Mouse (Mus musculus) stomach, postnatal 0 days (tissue): ENCODE measurements at regions not wholly inside any gene's neighbourhood (a gene's known extent, or its start where the extent isn't known, plus 50 kb on each side); places are given as distances from the start of the nearest gene placed in this dataset.

Source experiments
- ATAC-seq: fragments of 200-750 bp; cut with Nextera tagmentation; 2 replicates; pipeline ENCODE4 v1.8.0; 2017; ENCODE audit not compliant: low FRiP score, low TSS enrichment
- DNase-seq: peaks from one replicate; pipeline ENCODE4 v3.0.0-alpha.2; 2016; ENCODE audit warnings: low spot score
- H3K27ac ChIP-seq: fragments of 300-500 bp; sonication (generic); replicated peaks from 2 replicates; pipeline ENCODE4 v1.5.1; 2014; ENCODE audit warnings: mild to moderate bottlenecking, control low read depth
- H3K27me3 ChIP-seq: fragments of 300-500 bp; sonication (generic); 2 replicates; pipeline ENCODE4 v1.6.1; 2014; ENCODE audit warnings: low read length; ENCODE audit not compliant: control insufficient read depth, insufficient read depth
- H3K36me3 ChIP-seq: fragments of 300-500 bp; sonication (generic); 2 replicates; pipeline ENCODE4 v1.6.1; 2014; ENCODE audit warnings: low read length, mixed read lengths; ENCODE audit not compliant: control insufficient read depth, insufficient read depth
- H3K4me1 ChIP-seq: fragments of 300-500 bp; sonication (generic); replicated peaks from 2 replicates; pipeline ENCODE4 v1.6.1; 2014; ENCODE audit warnings: antibody characterized with exemption; ENCODE audit not compliant: control insufficient read depth, insufficient read depth
- H3K4me2 ChIP-seq: fragments of 300-500 bp; sonication (generic); replicated peaks from 2 replicates; pipeline ENCODE4 v1.6.1; 2014; ENCODE audit warnings: low read depth, mild to moderate bottlenecking, control low read depth, moderate library complexity
- H3K4me3 ChIP-seq: fragments of 300-500 bp; sonication (generic); 2 replicates; pipeline ENCODE4 v1.5.1; 2014; ENCODE audit warnings: low read depth, low read length, control low read depth
- H3K9ac ChIP-seq: fragments of 300-500 bp; sonication (generic); 2 replicates; pipeline ENCODE4 v1.6.1; 2014; ENCODE audit warnings: mild to moderate bottlenecking, low read length, control low read depth, mixed read lengths
- H3K9me3 ChIP-seq: fragments of 300-500 bp; sonication (generic); 2 replicates; pipeline ENCODE4 v1.6.1; 2016; ENCODE audit warnings: low read length; ENCODE audit not compliant: control insufficient read depth
- CTCF ChIP-seq: IDR thresholded peaks from 2 replicates; pipeline ENCODE4 v1.5.1; 2016; ENCODE audit warnings: antibody characterized with exemption, low read depth, mild to moderate bottlenecking, moderate library complexity
- EP300 ChIP-seq: optimal IDR thresholded peaks from 2 replicates; pipeline ENCODE3; 2016; ENCODE audit warnings: antibody characterized with exemption
- WGBS: fragments of 180-500 bp; shearing (Covaris S2); extraction: QIAGEN DNeasy Blood & Tissue Kit; methylation state at CpG from one replicate; pipeline ENCODE4 v1.1.7; 2014; 5-methylcytosine and 5-hydroxymethylcytosine counted together

DNA sequence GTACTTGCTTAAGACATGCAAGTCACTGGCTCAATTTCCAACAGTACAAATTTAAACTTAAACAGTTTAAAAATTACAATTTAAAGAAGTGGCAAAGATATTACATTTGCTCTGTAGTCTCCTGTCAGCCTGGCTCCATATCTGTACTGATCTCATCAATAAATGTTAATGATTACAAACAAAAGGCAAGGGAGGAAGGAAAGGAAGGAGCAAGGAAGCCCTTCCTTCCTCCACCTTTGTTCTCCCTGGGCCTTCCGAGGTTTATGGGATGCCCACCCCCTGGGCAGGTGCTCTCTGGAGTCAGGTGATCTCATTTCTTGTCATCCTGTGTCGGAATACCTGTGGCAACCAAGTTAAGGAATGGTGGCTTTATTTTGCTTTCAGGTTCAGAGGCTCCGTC is 132.5 kb downstream of the Qrsl1 start:
- no peak overlapping the region for H3K9ac ChIP-seq
- ATAC-seq (no peak), DNase-seq (peak; percentile 5)
- H3K4me2 ChIP-seq: no peak overlapping the region
- no peak overlapping the region for H3K4me3 ChIP-seq
- H3K4me1 ChIP-seq: no peaks in the 10 kb centered on the region
- H3K27ac ChIP-seq: no peak overlapping the region
- no peaks in the 10 kb centered on the region for H3K9me3 ChIP-seq
- TF ChIP-seq CTCF (no peak), EP300 (no peak)
- WGBS: 57% methylated on average over 3 of the region's 3 CpGs
- H3K27me3 ChIP-seq: no peaks in the 10 kb centered on the region
- no peaks in the 10 kb centered on the region for H3K36me3 ChIP-seq

GRCm38 (mm10) chr10:43775807-43776206 is 125.7 kb downstream of the Qrsl1 start:
- TF ChIP-seq CTCF (no peak), EP300 (no peak)
- no peak overlapping the region for H3K4me3 ChIP-seq
- H3K4me2 ChIP-seq: no peak overlapping the region
- ATAC-seq (no peak), DNase-seq (peak; percentile 4)
- H3K4me1 ChIP-seq: no peaks in the 10 kb centered on the region
- no peaks in the 10 kb centered on the region for H3K27me3 ChIP-seq
- no peaks in the 10 kb centered on the region for H3K9me3 ChIP-seq
- no peak overlapping the region for H3K9ac ChIP-seq
- no peak overlapping the region for H3K27ac ChIP-seq
- H3K36me3 ChIP-seq: no peaks in the 10 kb centered on the region
- WGBS: 86% methylated on average over 1 of the region's 1 CpGs

- Histone ChIP-seq H3K4me1 (no peaks in the 10 kb centered on the region), H3K4me2 (no peak overlapping the region), H3K4me3 (no peak overlapping the region), H3K27ac (no peak overlapping the region), H3K9ac (no peak overlapping the region), H3K36me3 (no peaks in the 10 kb centered on the region), H3K27me3 (no peaks in the 10 kb centered on the region), H3K9me3 (no peaks in the 10 kb centered on the region)
- TF ChIP-seq CTCF (no peak), EP300 (no peak)
- WGBS: 86% methylated on average over 28 of the region's 28 CpGs
- DNase-seq (peak; percentile 7), ATAC-seq (no peak)
Measured at GRCm38 (mm10) chr10:43777612-43778600, 123.6 kb downstream of the Qrsl1 start.

- WGBS: 87% methylated on average over 4 of the region's 4 CpGs
Measured at GRCm38 (mm10) chr10:43780571-43780970, 121.0 kb downstream of the Qrsl1 start.

DNA sequence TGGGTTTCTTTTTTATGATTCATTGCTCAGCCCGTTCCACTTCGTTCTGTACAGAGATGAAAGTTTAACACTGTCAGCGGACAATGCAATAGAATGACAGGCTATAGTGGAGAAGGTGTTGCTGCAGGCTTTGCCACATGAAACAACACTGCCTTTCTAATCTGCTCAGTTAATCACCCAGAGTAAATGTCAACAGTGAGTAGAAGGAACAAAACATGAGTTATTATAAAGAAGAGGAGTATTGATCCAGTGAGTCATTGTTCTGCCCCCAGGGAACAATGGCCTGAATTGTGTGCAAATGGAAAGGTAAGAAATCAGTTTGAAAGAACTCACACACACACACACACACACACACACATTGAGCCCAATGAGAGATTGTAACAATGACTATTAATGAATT is 118.2 kb downstream of the Qrsl1 start:
- no peaks in the 10 kb centered on the region for H3K36me3 ChIP-seq
- H3K9me3 ChIP-seq: no peaks in the 10 kb centered on the region
- no peak overlapping the region for H3K9ac ChIP-seq
- no peak overlapping the region for H3K4me2 ChIP-seq
- no peak overlapping the region for H3K27ac ChIP-seq
- 48% methylated on average over 3 of the region's 3 CpGs for WGBS
- TF ChIP-seq EP300 (no peak), CTCF (no peak)
- H3K27me3 ChIP-seq: no peaks in the 10 kb centered on the region
- ATAC-seq (peak; percentile 91), DNase-seq (peak; percentile 45)
- no peaks in the 10 kb centered on the region for H3K4me1 ChIP-seq
- H3K4me3 ChIP-seq: no peak overlapping the region

More at GRCm38 (mm10) chr10:43780571-43780970, 121.0 kb downstream of the Qrsl1 start:
- Histone ChIP-seq H3K27ac (no peak overlapping the region), H3K9me3 (no peaks in the 10 kb centered on the region), H3K4me1 (no peaks in the 10 kb centered on the region), H3K27me3 (no peaks in the 10 kb centered on the region), H3K4me2 (no peak overlapping the region), H3K4me3 (no peak overlapping the region), H3K36me3 (no peaks in the 10 kb centered on the region), H3K9ac (no peak overlapping the region)
- ATAC-seq (no peak), DNase-seq (peak; percentile 3)
- TF ChIP-seq CTCF (no peak), EP300 (no peak)

GRCm38 (mm10) chr10:43790780-43791179 is 110.8 kb downstream of the Qrsl1 start:
- Histone ChIP-seq H3K27me3 (no peaks in the 10 kb centered on the region), H3K27ac (no peak overlapping the region), H3K4me3 (no peak overlapping the region), H3K4me1 (no peaks in the 10 kb centered on the region), H3K9me3 (no peaks in the 10 kb centered on the region), H3K36me3 (no peaks in the 10 kb centered on the region), H3K4me2 (no peak overlapping the region), H3K9ac (no peak overlapping the region)
- WGBS: 82% methylated on average over 4 of the region's 4 CpGs
- DNase-seq (no peak), ATAC-seq (no peak)
- TF ChIP-seq EP300: no peak
- no peak for TF ChIP-seq CTCF
